Mouse (Mus musculus) heart, adult 2 months (tissue): ENCODE measurements at regions not wholly inside any gene's neighbourhood (a gene's known extent, or its start where the extent isn't known, plus 50 kb on each side); places are given as distances from the start of the nearest gene placed in this dataset.

Experiments
- CTCF ChIP-seq: fragments of 200-600 bp; IDR thresholded peaks from 2 replicates; pipeline ENCODE4 v1.8.1; 2022; ENCODE audit warnings: antibody characterized with exemption, mild to moderate bottlenecking, moderate library complexity
- EP300 ChIP-seq: fragments of 200-500 bp; IDR thresholded peaks from 2 replicates; pipeline ENCODE4 v1.6.1; 2011; ENCODE audit warnings: low read depth, low read length, control low read depth; ENCODE audit not compliant: insufficient read depth
- POLR2A ChIP-seq: fragments of 200-500 bp; IDR thresholded peaks from 2 replicates; pipeline ENCODE4 v1.6.1; 2011; ENCODE audit warnings: mild to moderate bottlenecking, low read depth, low read length, control low read depth; ENCODE audit not compliant: insufficient read depth

- TF ChIP-seq CTCF (no peak), POLR2A (no peak), EP300 (no peak)
Observed at GRCm38 (mm10) chr5:132955051-132955450, 411.9 kb upstream of the Auts2 start.
